ENCODE assay signal across 8 mouse cellular contexts in the genomic region with DNA sequence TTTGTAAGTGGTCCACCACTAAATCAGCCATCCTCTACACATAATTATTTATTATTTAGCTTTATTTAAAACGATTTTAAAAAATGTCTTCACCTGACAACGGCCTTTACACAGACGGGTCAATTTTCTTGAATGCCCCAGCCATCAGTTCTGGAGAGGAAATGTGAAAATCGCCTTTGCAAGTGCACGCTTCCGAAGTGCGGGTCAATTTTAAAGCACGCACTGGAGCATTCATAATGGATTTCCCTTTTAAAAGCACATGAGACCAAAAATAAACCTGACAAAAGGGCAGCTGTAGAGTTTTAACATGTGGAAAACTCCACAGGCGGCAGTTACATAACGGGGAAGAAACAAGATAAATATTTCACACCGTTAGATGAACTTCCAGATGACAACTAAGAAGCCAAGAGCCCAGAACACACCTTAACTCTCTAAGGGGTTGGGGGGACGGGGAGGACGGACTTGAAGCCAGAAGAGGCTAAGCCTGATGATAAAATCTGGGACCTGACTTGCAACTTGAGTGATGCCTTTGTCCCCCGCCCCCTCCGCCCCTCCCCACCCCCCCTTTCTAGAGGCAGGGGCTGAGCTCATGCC. TPM values are rescaled to one million over a fixed set of nuclear protein-coding genes. Genes with fewer than 3 reads are reported as not detected.
A peak's percentile ranks its signal among the peaks of the same experiment; 100 is the strongest.
DNase-seq lines count a peak whose midpoint lies in the region; ATAC-seq and TF ChIP-seq lines count a peak whose summit lies in the region.

No protein-coding gene starts in this region.

- no peak for TF ChIP-seq POLR2A in liver, adult 2 months (IDR thresholded peaks at IDR 0.05; ENCODE audit: extremely low read depth, insufficient read depth, low read length)

- 0 out of 2 replicates have a peak, but pooled peaks cover 4% of the 10 kb centered on the region for H3K27me3 ChIP-seq in liver, adult 2 months (ENCODE audit: control insufficient read depth, insufficient read depth, low read length)
- no peaks in the 10 kb centered on the region for H3K27me3 ChIP-seq in forebrain, embryonic 13.5 days
- peaks cover 11% of the 10 kb centered on the region; the same call in 1 of the 2 replicates for H3K27me3 ChIP-seq in limb, embryonic 11.5 days (ENCODE audit: control insufficient read depth, insufficient read depth, low read length)
- H3K27me3 ChIP-seq in neural tube, embryonic 15.5 days (replicated peaks), result no peaks in the 10 kb centered on the region

- no peak overlapping the region for H3K27ac ChIP-seq in liver, adult 2 months (replicated peaks; ENCODE audit: insufficient read depth, low read depth, low read length)
- peak overlapping the region; percentile 94 for H3K27ac ChIP-seq in forebrain, embryonic 13.5 days
- H3K27ac ChIP-seq in limb, embryonic 11.5 days (replicated peaks; ENCODE audit: low read depth, low read length), result no peak overlapping the region
- peak overlapping the region; percentile 88 for H3K27ac ChIP-seq in neural tube, embryonic 15.5 days (replicated peaks)

- no peak for TF ChIP-seq CTCF in liver, adult 2 months (IDR thresholded peaks at IDR 0.05; ENCODE audit: low read depth, low read length)

- peak; percentile 22 for ATAC-seq in forebrain, embryonic 13.5 days
- ATAC-seq in limb, embryonic 11.5 days (ENCODE audit: insufficient number of reproducible peaks, low FRiP score, low TSS enrichment, low read depth), result no peak
- 0 out of 2 replicates have a peak, but pooled peaks have one; percentile 12 for ATAC-seq in neural tube, embryonic 15.5 days (ENCODE audit: low FRiP score)

- peaks cover 4% of the 10 kb centered on the region; the same call in 1 of the 2 replicates for H3K4me1 ChIP-seq in liver, adult 2 months (ENCODE audit: control insufficient read depth, insufficient read depth, low read length)
- peaks cover 24% of the 10 kb centered on the region for H3K4me1 ChIP-seq in forebrain, embryonic 13.5 days
- H3K4me1 ChIP-seq in limb, embryonic 11.5 days (ENCODE audit: control insufficient read depth, insufficient read depth, low read length), result no peaks in the 10 kb centered on the region
- peaks cover 28% of the 10 kb centered on the region for H3K4me1 ChIP-seq in neural tube, embryonic 15.5 days

- no peak overlapping the region for H3K9ac ChIP-seq in liver, adult 2 months (ENCODE audit: low read depth, low read length)
- H3K9ac ChIP-seq in forebrain, embryonic 13.5 days, result peak overlapping the region; percentile 70
- H3K9ac ChIP-seq in limb, embryonic 11.5 days (ENCODE audit: low read length), result peak overlapping the region; percentile 66; the same call in 1 of the 2 replicates
- peak overlapping the region; percentile 70 for H3K9ac ChIP-seq in neural tube, embryonic 15.5 days (replicated peaks)

- H3K36me3 ChIP-seq in liver, adult 2 months (ENCODE audit: control insufficient read depth, insufficient read depth, low read length), result no peaks in the 10 kb centered on the region
- no peaks in the 10 kb centered on the region for H3K36me3 ChIP-seq in forebrain, embryonic 13.5 days (ENCODE audit: poor library complexity, severe bottlenecking)
- no peaks in the 10 kb centered on the region for H3K36me3 ChIP-seq in limb, embryonic 11.5 days (ENCODE audit: control insufficient read depth, insufficient read depth, low read length)
- no peaks in the 10 kb centered on the region for H3K36me3 ChIP-seq in neural tube, embryonic 15.5 days

- DNase-seq in liver, adult 2 months (ENCODE audit: extremely low read depth, low read depth, low spot score), result no peak
- DNase-seq in liver, result no peak
- no peak for DNase-seq in limb, embryonic 11.5 days (ENCODE audit: low spot score)
- no peak for DNase-seq in left cerebral cortex, adult 8-10 months (ENCODE audit: low spot score in 2 of 2)
- DNase-seq in urinary bladder, postnatal 36 days (ENCODE audit: low spot score in 2 of 2), result no peak
- DNase-seq in gastrocnemius, postnatal 4 days (ENCODE audit: low spot score in 2 of 2), result no peak

- H3K4me2 ChIP-seq in forebrain, embryonic 13.5 days, result peak overlapping the region; percentile 70
- H3K4me2 ChIP-seq in limb, embryonic 11.5 days (ENCODE audit: low read depth, severe bottlenecking), result peak overlapping the region; percentile 98
- H3K4me2 ChIP-seq in neural tube, embryonic 15.5 days, result peak overlapping the region; percentile 99

- whole genome bisulfite sequencing in liver, adult 2 months, result 15% methylated on average over 15 of the region's 15 CpGs
- 1% methylated on average over 15 of the region's 15 CpGs for WGBS in forebrain, embryonic 13.5 days
- 3% methylated on average over 15 of the region's 15 CpGs for WGBS in limb, embryonic 11.5 days
- WGBS in neural tube, embryonic 15.5 days, result under 1% methylated on average over 15 of the region's 15 CpGs

- no peaks in the 10 kb centered on the region for H3K79me2 ChIP-seq in liver, adult 2 months (ENCODE audit: control insufficient read depth, insufficient read depth, low read length)

- peak overlapping the region; percentile 26; the same call in 1 of the 2 replicates for H3K4me3 ChIP-seq in liver, adult 2 months (ENCODE audit: insufficient read depth, low read depth, low read length)
- H3K4me3 ChIP-seq in forebrain, embryonic 13.5 days, result peak overlapping the region; percentile 57
- H3K4me3 ChIP-seq in limb, embryonic 11.5 days (ENCODE audit: low read depth, low read length), result peak overlapping the region; percentile 61
- H3K4me3 ChIP-seq in neural tube, embryonic 15.5 days (replicated peaks), result peak overlapping the region; percentile 72

- H3K9me3 ChIP-seq in forebrain, embryonic 13.5 days (replicated peaks), result no peaks in the 10 kb centered on the region
- no peaks in the 10 kb centered on the region for H3K9me3 ChIP-seq in limb, embryonic 11.5 days (ENCODE audit: control insufficient read depth, low read length)
- H3K9me3 ChIP-seq in neural tube, embryonic 15.5 days (replicated peaks), result no peaks in the 10 kb centered on the region

RNA-seq across cellular contexts. Expression of gene Jam2, which starts 0.6 kb away (rescaled TPM):
- total RNA-seq in liver, adult 2 months (2014; rRNA removed), result 5.0 and 9.8 TPM in 2 replicates
- 2.3 and 2.4 TPM in 2 replicates for polyA plus RNA-seq in liver, adult 2 months (2012; rRNA removed)
- 26.0 and 27.5 TPM in 2 replicates for polyA plus RNA-seq in forebrain, embryonic 13.5 days (2015; fragmentation: Nextera tagmentation; extraction: Ambion mirVana)
- polyA plus RNA-seq in limb, embryonic 11.5 days (2014; fragmentation: Nextera tagmentation; extraction: Ambion mirVana), result 2.5 and 2.8 TPM in 2 replicates
- polyA plus RNA-seq in neural tube, embryonic 15.5 days (2015; fragmentation: Nextera tagmentation; extraction: Ambion mirVana), result 20.8 and 24.5 TPM in 2 replicates
- total RNA-seq in left cerebral cortex, adult 8-10 months (2022), result 10 to 100 TPM; 23.0 to 27.8 (median 25.2) TPM
- 10 to 100 TPM; 31.7 TPM for total RNA-seq in gastrocnemius, postnatal 4 days (2021)

RNA-seq across cellular contexts. Expression of gene Mrpl39, which starts 37.8 kb away (rescaled TPM):
- total RNA-seq in liver, adult 2 months (2014; rRNA removed), result 36.9 and 40.1 TPM in 2 replicates
- 47.8 and 55.9 TPM in 2 replicates for polyA plus RNA-seq in liver, adult 2 months (2012; rRNA removed)
- 44.9 and 46.4 TPM in 2 replicates for polyA plus RNA-seq in forebrain, embryonic 13.5 days (2015; fragmentation: Nextera tagmentation; extraction: Ambion mirVana)
- polyA plus RNA-seq in limb, embryonic 11.5 days (2014; fragmentation: Nextera tagmentation; extraction: Ambion mirVana), result 52.6 and 53.0 TPM in 2 replicates
- 38.7 and 39.6 TPM in 2 replicates for polyA plus RNA-seq in neural tube, embryonic 15.5 days (2015; fragmentation: Nextera tagmentation; extraction: Ambion mirVana)
- 10 to 100 TPM; 19.1 to 22.5 (median 19.5) TPM for total RNA-seq in left cerebral cortex, adult 8-10 months (2022)
- 10 to 100 TPM; 26.7 to 30.2 TPM for total RNA-seq in gastrocnemius, postnatal 4 days (2021)

Comparison
In these comparisons a context has a peak if more than half of its experiments do, and no peak if none do; other contexts are left out.
1. H3K27ac ChIP-seq: peak in forebrain, embryonic 13.5 days (single experiment) and neural tube, embryonic 15.5 days (single experiment); none in liver, adult 2 months (single experiment) and limb, embryonic 11.5 days (single experiment).
2. Peak in every context shown above with its lines, with median percentiles within 50 percentile points of each other: H3K4me3 ChIP-seq and H3K4me2 ChIP-seq.